Mouse (Mus musculus) c-Kit-positive CD71-positive TER-119-negative erythroid progenitor cells, embryonic 14.5 days (primary cell): ENCODE results near the gene Anks1.

Experiments
- DNase-seq: peaks from one replicate; pipeline ENCODE4 v3.0.0-alpha.2; 2013; ENCODE audit warnings: low read depth

Anks1 gene

DNA sequence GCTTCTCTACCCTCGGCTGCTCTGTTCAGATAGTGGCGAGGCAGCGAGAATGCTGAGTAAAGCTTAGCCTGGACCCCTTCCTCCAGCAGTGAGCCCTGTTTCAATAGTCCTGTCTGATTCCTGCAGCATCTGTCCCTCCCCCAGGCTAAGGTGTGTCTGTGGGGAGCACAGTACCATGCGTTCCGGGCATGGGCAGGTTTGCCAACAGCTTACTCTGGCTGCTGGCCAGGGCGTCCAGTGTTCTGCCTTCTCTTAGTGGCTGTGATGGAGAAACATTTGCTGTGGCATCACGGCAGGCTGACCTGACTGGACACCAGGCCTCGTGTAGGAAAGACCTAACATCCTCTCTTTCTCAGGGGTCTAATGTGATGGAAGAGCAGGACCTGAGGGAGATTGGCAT, 141.1 kb downstream of the Anks1 start:
- DNase-seq: no peak

DNA sequence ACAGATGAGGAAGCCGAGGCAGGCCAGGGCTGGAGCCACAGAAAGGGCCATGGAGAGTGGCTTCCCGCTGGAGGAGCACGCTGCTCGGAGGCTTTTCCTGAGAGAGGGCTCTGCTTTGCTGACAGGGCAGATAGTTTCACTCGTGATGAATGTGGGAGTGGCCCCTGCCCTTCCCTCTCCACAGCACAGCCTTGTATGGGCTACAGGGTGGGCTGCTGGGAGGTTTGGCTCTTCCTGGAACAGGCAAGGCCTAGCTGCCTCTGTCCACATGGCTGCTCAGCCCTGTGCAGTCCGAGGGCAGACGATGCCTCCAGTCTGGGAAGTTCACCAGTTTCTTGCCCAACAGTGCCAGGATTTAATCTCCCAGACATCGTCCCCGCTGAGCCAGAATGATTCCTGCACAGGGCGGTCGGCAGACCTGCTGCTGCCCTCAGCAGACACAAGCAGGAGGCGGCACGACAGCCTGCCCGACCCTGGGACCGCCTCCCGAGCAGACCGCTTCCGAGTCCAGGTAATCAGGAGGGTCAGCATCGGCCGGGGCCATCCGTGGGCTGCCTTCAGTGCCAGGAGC, 143.3 kb downstream of the Anks1 start:
- DNase-seq: no peak

DNA sequence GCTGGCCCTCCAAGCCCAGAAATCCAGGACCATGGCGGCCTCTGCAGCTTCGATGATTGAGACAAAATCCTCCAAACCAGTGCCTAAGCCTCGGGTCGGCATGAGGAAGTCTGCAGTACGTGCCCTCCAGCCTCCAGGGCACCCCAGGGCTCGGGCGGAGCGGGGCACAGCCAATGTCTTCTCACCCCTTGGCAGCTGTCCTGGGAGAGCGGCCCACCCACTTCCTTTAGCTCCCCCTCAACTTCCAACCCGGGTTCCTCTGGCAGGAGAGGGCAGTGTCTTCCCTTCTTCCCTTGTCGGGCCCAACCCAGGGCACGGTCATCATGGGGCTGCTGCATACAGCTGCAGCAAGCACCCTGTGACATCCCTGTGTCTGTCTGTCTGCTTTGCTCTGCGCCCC, 149.2 kb downstream of the Anks1 start:
- no peak for DNase-seq

DNA sequence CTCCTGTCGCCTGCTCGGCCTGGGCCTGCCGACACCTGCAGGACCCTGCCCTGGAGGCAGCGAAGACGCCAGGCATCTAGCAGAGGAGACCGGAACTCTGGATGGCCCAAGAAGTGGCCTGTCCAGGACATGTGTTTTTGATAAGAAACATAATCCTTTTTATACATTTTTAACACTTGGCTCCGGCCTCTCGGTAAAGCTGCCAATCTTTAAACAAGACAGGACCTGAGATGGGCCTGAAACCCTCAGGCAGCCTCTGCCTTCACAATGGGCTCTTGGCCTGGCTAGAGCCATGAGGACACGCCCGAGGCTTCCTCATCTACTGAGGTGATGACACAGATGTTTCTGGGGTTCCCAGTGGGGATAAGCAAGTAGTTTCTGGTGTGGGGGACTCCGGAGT, 151.6 kb downstream of the Anks1 start:
- no peak for DNase-seq

DNA sequence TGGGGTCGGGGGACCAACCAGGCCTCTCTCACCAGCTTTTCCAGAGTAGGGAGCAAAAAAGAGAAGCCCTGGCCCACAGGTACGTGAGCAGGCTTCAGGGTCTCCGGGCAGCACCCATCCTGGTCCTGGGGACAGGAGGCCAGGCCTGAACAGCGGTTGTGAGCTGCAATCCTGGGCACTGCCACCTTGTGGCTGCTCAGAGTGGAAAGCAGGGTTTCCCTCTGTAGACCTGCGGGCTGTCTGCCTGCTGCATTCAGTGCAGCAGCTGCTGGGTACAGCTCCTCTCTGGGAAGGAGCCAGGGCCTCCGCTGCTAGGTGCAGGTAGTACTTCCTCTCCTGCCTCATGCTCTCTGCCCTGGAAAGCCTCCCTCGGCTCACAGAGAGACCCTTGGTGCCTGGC, 152.4 kb downstream of the Anks1 start:
- DNase-seq: no peak

DNA sequence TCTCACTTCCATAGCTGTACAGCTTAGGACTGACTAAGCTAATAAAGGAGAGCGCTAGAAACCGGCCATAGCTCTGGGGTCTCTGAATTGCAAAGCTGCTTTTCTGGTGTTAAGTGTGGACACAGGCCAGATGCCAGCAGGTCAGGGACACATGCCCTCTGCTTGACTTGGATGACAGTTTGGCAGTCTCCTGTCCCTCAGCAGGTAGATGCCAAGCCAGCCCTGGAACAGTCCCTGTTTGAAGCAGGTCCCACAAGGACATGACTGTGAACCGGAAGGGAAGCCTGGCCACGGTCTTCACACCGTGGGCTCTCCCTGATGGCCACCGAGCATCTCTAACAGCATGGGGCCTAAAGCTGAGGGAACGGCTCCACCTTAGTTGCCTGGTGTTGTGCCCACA, 153.6 kb downstream of the Anks1 start:
- no peak for DNase-seq

DNA sequence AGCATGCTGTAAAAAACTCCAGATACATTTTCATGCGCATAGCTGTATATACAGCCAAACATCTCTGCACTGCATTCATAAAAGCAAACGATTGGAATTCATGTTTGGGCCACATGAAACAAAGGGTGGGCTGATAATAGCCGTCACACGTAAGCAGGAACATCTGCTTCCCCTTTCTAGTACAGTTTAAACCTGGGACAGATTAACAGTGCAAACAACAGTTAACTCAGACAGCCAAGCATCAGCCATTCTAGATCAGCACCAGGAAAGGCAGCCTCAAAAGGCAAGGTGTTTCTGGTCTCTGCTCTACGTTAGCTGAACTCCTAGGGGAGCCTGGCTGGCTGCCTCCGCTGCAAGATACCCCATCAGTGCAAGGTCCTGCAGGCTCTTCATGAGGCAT, 154.1 kb downstream of the Anks1 start:
- no peak for DNase-seq

DNA sequence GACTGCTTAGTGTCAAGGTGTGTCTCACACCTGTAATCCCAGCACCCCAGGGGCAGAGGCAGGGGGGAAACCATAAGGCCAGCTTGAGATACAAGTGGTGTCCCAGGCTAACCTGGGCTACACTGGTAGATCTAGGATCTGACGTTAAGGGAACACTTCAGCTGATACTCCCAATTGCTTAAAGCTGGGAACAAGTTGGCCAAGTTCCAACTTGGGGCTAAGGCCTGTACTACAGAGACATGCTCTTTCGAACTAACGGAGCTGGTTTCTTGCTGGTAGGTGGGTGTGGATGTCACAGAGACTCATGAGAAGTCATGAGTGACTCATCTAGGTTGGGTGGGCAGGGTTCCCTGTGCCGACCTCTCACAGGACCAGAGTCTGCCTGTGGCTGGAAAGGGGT, 158.2 kb downstream of the Anks1 start:
- no peak for DNase-seq

DNA sequence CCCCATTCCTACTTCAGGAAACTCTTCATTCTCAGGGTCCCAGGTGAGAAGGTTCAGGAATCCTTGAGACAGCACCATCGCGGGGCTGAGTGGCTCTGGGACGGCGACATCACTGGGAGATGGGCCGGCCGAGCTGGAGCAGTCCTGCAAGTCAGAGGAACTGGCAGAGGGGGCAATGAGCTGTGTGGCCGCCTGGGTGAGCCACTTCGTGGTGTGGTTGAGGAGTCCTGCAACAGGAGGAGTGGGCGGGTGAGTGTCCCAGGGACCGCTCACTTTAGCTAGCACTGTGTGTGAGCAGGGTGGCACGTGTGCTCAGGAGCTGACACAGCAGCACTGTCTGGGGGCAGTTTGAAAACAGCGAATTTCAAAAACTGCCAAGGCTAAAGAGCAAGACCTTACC, 160.3 kb downstream of the Anks1 start:
- DNase-seq: no peak

DNA sequence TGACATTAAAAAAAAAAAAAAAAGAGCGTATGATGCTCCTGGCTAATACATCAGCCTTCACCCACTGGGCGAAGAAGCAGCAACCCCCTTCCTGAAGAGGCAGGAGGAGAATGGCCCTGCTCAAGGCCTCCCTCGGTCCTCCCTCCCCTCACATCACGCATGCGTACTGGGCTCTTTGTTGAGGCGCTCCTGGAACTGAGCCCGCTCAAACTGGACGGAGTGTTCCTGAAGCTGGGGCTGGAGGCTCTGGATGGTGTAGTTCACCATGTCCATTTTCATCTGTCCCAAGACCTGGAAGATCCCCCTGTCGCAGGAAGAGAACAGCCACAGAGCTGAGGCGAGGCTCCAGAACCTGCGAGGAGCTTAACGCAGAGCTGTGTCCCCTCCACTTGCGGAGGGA, 161.2 kb downstream of the Anks1 start:
- no peak for DNase-seq

DNA sequence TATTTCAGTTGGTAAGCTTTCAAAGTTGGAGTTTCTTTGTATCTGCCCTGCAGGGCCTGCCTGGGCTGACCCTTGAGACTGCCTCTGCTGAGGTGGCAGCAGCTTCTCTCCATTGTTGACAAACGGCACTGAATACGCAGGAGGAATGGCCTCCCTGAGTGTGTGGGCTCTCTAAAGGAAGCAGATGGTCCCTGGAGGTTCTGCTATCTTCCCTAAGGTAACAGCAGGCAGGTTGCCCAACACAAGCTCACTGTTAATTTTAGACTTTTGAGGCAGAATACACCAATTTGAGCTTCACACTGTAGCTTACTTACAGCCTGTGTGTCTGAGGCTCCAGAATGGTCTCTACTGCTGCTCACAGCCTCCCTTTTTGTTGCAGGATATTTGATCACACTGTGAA, 163.6 kb downstream of the Anks1 start:
- DNase-seq: no peak

DNA sequence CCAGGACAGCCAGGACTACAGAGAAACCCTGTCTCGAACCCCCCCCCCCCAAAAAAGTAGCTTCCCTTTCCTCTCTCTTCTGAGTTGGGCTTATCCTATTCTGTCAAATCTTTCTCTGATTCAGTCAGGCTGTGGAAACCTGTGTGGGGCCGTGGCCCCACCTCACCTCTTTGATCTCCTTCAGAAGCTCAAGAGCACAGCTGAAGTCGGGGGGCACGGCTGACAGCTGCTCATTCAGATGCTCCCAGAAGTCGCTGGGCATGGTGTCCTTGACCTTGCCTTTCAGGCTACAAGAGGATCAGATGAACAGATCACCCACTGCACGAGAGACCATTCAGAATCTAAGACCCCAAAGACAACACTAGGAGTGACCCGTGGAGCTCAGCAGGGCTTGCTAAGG, 165.4 kb downstream of the Anks1 start:
- DNase-seq: no peak

DNA sequence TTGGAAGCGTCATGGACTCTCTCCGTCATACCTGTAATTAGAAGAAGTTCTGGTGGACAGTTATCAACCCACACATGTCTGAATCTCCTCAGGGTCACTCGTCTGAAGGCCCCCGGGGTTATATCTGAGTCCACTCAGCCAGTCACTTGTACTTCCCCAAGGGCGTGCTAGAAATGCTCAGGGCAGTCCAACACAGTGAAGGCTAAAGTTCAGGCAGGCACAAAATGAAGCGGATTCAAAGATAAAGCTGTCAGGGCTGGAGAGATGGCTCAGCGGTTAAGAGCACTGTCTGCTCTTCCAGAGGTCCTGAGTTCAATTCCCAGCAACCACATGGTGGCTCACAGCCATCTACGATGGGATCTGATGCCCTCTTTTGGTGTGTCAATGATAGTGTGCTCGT, 168.9 kb downstream of the Anks1 start:
- DNase-seq: no peak

DNA sequence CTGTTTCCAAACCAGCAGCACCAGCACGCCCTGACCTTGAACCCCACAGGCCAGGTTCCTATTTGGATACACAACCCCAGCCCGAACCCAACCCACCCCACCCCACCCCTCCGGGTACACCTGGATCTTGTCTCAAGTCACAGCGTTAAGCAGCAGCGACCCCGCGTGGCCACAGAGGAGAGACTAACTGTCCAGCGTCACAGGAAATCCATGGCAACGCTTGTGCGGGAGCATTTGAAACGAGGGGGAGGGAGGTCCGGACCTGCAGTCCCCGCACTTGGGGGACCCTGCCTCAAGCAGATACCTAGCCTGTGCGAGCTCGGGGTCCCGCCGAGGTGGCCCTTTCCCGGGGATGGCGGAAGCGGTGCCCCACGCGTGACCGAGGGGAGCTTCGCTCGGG, 170.5 kb downstream of the Anks1 start:
- peak; percentile 80 for DNase-seq

DNA sequence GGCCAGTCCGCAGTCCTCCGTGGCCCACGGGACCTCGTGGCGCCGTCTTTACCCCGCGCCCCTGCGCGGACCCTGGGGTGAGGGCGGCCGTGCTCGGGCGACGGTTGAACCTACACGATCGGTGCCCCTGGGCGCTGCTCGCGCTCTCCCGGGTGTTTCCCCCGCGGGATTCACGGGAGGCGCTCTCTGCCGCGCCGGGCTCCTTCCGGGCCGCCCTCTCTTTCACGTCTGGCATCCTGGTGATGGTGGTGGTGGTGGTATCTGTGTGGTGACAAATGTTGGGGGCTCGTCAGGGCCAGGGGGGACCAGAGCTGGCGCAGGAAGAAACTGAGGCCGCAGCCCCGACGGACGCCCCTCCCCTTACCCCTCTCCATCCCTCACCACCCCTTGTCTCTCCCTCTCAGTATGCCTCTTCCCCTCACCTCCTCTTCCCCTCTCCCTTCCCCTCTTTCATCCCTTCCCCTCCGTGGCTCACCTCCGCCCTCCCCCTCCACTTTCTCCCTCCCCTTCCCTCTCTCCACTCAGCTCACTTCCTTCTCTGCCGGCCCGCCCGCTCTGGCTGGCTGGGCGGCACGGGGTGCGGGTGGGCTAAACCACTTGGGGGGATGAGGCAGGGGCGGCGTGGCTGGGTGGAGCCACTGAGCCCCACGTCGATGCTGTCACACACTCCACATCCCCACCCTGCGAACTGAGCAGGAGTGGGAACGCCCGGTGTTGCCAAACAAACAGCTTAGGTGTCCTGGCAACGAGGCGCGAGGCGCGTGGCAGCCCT, 171.1 kb downstream of the Anks1 start, which contains the start of gene Tcp11:
TSS of gene Tcp11 (minus strand) at position 595 of the 772 bp plus-strand sequence.
- peak; percentile 38 for DNase-seq

DNA sequence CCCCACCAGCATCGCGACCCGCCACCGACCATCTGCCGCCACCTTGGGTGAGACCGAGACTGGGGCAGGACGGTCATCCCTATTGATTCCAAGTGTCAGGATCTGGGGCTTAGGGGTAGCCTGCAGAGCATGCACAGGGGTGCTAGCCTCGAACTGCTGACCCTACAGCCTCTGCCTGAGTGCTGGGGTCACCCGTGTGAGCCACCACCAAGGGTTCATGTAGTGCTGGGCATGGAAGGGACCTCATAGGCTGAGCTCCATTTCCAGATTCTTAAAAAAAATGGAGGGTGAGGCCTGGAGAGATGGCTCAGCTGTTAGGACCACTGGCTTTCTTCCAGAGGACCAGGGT, 171.7 kb downstream of the Anks1 start:
- no peak for DNase-seq

DNA sequence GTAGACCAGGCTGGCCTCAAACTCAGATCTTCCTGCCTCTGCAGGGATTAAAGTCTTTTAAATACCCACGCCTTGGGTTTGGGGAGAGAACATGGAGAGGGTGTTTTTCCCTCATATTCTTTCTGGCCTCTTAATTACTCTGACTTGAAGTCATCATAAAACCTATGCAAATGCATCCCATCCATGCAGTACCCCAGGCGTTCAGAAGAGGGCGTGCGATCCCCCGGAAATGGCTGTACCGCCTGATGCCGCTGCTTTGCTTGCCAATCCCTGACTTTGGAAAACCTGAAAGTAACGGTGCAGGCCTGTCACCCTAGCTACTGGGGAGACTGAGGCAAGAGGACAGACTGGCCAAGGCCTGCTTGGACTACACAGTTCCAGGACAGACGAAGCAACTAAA, 172.3 kb downstream of the Anks1 start:
- no peak for DNase-seq

DNA sequence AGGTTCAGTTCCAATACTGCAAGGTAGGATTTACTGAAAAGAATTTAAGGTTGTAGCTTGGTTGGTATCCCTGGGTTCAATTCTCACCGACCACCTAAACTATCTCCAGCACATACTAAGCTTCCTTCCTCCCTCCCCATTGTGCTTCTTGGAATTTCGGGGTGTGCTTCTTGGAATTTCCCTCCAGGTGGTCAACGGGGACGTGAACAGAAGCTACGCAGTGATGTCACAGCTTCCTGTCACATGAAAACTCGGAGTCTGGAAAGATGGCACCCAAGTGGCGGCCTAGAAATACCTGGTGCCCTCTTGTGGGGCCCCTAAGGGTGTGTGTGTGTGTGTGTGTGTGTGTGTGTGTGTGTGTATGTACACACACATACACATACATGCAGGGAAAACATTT, 172.8 kb downstream of the Anks1 start:
- no peak for DNase-seq

DNA sequence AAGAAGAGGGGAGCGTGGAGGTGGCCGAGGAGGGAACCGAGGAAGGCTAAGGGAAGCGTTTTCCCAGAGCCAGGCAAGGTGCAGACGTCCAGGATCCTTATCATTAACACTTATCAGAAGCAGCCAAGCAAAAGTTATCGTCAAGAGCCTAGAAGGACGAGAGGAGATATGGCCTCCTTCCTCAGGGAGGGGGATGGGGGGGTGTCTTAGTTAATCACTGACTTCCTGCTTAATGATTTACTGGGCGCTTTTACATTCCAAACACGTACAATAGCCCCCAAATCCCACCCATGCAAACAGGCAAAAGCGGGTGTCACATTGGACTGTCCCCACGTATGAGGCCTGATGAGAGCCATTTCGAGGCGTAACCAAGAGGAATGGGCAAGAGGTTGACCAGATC, 173.8 kb downstream of the Anks1 start:
- DNase-seq: no peak

DNA sequence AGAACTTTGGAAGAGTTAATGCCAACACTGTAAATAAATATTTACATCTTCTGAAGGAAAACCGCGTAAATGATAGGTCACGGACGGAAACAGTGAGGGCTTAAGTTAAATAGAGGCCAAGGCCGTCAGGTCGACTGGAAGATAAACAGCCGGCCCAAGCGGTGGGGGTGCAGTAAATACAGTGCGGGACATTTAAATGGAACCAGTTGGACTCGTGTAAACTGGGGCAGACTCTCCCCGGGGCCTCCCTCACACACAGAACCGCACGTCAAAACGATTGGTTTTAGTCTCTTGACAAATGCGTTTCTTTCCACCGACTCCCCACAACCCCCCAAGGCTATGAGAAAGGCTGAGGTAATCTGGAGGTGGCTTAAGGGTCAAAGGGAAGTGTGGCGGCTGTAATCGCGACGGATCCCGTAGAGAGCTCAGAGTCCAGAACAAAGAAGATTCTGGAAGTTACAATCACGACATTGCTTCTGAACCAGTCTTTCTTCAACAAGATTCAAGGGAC, 175.3 kb downstream of the Anks1 start:
- DNase-seq: no peak

DNA sequence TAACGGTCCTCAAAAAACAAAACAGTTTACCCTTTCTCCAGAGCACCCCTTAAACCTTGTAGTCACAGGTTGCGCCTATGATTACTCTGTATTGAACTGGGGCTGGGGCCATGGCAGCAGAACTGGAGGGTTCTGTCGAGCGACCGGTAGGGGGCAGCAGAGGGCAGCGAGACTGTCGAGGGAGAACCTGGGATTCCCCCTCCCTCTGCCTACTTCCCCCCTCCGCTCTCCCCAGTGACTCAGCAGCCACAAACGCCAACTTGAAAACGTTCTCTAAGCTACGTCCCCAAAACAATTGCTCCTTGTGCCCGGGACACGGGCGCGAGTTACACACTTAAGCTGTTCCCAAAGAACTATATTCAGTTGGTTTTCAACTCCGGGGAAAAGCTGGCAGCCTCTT, 175.9 kb downstream of the Anks1 start:
- DNase-seq: peak; percentile 80

DNA sequence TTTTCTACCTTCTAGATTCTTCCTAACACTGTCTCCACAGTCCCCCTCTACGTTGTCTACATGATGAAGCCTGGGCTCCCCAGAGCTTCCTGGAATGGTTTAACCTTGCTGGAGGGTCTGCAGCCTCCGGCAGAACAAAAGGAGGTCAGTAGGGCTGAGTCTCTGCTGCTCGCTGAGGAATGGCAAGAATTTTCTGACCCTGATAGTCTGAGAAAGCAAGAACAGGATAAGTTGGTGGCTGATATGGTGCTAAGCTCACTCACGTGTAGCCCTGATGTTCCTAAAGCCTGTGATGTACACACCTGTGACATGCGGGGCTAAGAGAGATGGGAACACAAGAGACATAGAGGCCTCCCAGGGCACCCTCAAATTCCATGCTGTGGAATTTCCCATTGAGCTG, 178.3 kb downstream of the Anks1 start:
- no peak for DNase-seq

DNA sequence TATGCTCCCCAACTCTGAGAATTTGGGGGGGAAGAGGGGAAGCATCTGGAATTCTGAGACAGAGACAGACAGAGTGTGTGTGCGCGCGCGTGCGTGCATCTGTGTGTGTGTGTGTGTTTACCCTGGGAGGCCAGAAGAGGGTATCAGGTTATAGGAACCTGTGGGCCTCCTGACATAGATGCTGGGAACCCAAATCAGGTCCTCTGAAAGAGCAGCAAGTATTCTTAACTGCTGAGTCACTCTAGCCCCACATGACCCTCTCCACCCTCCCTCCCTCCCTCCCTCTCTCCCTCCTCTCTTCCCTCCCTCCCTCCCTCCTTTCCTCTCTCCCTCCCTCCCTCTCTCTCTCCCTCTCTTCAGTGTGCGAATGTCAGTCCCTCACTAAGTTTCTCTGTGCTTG, 179.6 kb downstream of the Anks1 start:
- DNase-seq: no peak

DNA sequence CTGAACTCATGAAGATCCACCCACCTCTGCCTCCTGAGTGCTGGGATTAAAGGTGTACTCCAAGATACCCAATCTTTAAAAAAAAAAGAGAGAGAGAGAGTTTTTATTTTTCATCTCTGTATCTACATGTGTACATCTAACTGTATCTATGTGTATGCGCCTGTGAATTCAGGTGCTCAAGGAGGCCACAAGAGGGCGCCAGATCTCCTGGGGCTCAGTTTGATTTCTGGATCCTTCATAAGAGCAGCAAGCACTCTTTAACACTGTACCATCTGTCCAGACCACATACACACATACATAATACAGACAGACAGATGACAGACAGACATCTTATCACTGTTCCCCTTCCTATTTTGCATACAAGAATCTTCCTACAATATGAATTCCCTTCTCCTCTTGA, 183.2 kb downstream of the Anks1 start:
- DNase-seq: no peak
